Mouse (Mus musculus): ENCODE results near the gene Olfr1212.

Gene Olfr1212

DNA sequence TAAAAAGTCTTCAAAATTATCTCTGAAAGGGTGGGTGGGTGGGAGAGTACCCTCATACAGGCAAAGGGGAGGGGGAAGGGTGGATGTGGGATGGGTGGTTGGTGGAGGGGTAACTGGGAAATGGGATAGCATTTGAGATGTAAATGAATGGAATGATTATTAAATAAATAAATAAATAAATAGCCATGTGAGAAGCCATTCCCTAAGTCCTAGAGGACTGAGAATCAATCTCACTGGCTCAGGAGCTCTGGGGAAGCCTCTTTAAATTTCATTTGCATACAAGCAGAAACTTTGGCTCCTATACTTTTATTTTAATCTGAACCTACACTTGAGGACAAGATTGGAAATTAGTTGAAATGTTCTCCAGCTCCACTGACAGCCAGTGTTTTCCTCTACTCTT lies at the start of gene Olfr1212:
Olfr1212 (plus strand) TSS at position 301 of the 400 bp plus-strand sequence.
- DNase-seq (ENCODE audit: low read depth): no peak

GRCm38 (mm10) chr2:88915057-88915456 lies 38.7 kb upstream of the Olfr1212 start, which contains the start of gene Olfr1209:
TSS of gene Olfr1209 (minus strand) at chr2:88915157.
- no peak for DNase-seq (ENCODE audit: low read depth)

GRCm38 (mm10) chr2:88938011-88938410 lies 15.8 kb upstream of the Olfr1212 start, which contains the start of gene Olfr1211:
TSS of gene Olfr1211 (minus strand) at chr2:88938111.
- no peak for DNase-seq (ENCODE audit: low read depth)

GRCm38 (mm10) chr2:88980181-88980580 lies 26.4 kb downstream of the Olfr1212 start, which contains the start of gene Gm13762:
TSS of gene Gm13762 (minus strand) at chr2:88980281.
- no peak for DNase-seq (ENCODE audit: low read depth)

- DNase-seq (ENCODE audit: low read depth): no peak
Observed at GRCm38 (mm10) chr2:88992553-88992952, 38.8 kb downstream of the Olfr1212 start, which contains the start of gene Olfr1214. TSS of gene Olfr1214 (minus strand) at chr2:88992653.

DNA sequence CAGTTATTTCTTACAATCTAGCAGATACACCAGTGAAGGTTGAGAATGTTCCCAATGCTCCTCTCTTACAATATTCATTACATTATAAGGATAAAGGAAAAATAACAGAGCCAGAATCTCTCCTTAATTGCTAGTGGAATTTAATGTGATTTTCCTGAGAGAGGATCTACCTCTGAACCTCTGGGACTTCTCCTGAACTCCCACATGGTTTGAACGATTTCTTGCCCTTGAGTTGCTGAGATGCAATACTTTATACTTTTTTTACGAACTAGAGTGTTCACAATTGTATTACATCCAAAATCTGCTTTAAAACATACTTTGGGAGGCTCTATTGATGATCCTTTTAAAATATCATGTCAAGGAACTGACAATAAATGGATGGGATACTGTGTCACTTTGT lies 53.1 kb downstream of the Olfr1212 start, which contains the start of gene Olfr1215:
Olfr1215 (minus strand) TSS at position 101 of the 400 bp plus-strand sequence.
- no peak for DNase-seq (ENCODE audit: low read depth)

Measured in c-Kit-positive CD71-positive TER-119-negative erythroid progenitor cells, embryonic 14.5 days (primary cell).